Mouse (Mus musculus): ENCODE results near the gene Map1lc3b. TPM values are rescaled to one million over a fixed set of nuclear protein-coding genes. Genes with fewer than 3 reads are reported as not detected.
A peak's percentile ranks its signal among the peaks of the same experiment; 100 is the strongest.

Gene Map1lc3b
- polyA plus RNA-seq, 1 experiment = 86.5 TPM

DNA sequence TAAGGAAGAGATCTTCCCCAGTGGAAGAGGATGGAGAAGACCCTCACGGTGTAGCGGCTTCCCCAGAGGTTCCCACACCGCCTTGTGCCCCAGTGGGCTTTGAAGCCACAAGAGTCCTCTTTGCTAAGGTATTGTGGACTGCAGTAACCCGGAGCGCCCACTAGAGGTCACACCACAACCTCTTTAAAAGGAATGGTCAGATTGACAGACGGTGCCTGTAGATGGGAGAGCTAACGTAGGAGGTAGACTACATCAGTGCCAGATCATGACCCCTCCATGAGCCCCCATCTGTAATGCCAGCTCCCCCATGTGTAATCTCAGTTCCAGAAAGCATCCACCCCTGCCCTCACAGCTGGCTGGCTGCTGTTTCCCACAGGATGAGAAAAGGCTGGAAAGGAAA lies 43.0 kb upstream of the Map1lc3b start:
- TF ChIP-seq POLR2A (IDR thresholded peaks at IDR 0.05; ENCODE audit: insufficient read depth, low read length) (no peak), CTCF (IDR thresholded peaks at IDR 0.05; ENCODE audit: low read depth, low read length) (peak; percentile 70), EP300 (IDR thresholded peaks at IDR 0.05; ENCODE audit: insufficient read depth, low read depth, low read length) (no peak)
- Histone ChIP-seq H3K4me3 (ENCODE audit: low read depth, low read length) (no peak overlapping the region), H3K36me3 (ENCODE audit: control insufficient read depth, insufficient read depth, low read length, poor library complexity, severe bottlenecking) (0 out of 2 replicates have a peak, but pooled peaks cover 4% of the 10 kb centered on the region), H3K9ac (ENCODE audit: low read depth, poor library complexity, severe bottlenecking) (no peak overlapping the region), H3K9me3 (replicated peaks; ENCODE audit: control insufficient read depth, insufficient read depth, low read length, poor library complexity, severe bottlenecking) (no peaks in the 10 kb centered on the region), H3K27me3 (ENCODE audit: control insufficient read depth, insufficient read depth, low read length, poor library complexity, severe bottlenecking) (no peaks in the 10 kb centered on the region), H3K27ac (ENCODE audit: insufficient read depth, low read length) (no peak overlapping the region), H3K4me1 (ENCODE audit: control insufficient read depth, insufficient read depth, low read length) (no peaks in the 10 kb centered on the region)

- no peak overlapping the region for H3K4me3 ChIP-seq (ENCODE audit: low read depth, low read length)
- H3K9ac ChIP-seq (ENCODE audit: low read depth, poor library complexity, severe bottlenecking) = no peak overlapping the region
- H3K27ac ChIP-seq (ENCODE audit: insufficient read depth, low read length) = no peak overlapping the region
- H3K9me3 ChIP-seq (replicated peaks; ENCODE audit: control insufficient read depth, insufficient read depth, low read length, poor library complexity, severe bottlenecking) = no peaks in the 10 kb centered on the region
- peaks cover 14% of the 10 kb centered on the region; the same call in 1 of the 2 replicates for H3K36me3 ChIP-seq (ENCODE audit: control insufficient read depth, insufficient read depth, low read length, poor library complexity, severe bottlenecking)
- TF ChIP-seq EP300 (IDR thresholded peaks at IDR 0.05; ENCODE audit: insufficient read depth, low read depth, low read length) = no peak
- no peak for TF ChIP-seq CTCF (IDR thresholded peaks at IDR 0.05; ENCODE audit: low read depth, low read length)
- TF ChIP-seq POLR2A (IDR thresholded peaks at IDR 0.05; ENCODE audit: insufficient read depth, low read length) = no peak
- no peaks in the 10 kb centered on the region for H3K4me1 ChIP-seq (ENCODE audit: control insufficient read depth, insufficient read depth, low read length)
- no peaks in the 10 kb centered on the region for H3K27me3 ChIP-seq (ENCODE audit: control insufficient read depth, insufficient read depth, low read length, poor library complexity, severe bottlenecking)
Observed at GRCm38 (mm10) chr8:121550056-121550455, 40.1 kb upstream of the Map1lc3b start.

DNA sequence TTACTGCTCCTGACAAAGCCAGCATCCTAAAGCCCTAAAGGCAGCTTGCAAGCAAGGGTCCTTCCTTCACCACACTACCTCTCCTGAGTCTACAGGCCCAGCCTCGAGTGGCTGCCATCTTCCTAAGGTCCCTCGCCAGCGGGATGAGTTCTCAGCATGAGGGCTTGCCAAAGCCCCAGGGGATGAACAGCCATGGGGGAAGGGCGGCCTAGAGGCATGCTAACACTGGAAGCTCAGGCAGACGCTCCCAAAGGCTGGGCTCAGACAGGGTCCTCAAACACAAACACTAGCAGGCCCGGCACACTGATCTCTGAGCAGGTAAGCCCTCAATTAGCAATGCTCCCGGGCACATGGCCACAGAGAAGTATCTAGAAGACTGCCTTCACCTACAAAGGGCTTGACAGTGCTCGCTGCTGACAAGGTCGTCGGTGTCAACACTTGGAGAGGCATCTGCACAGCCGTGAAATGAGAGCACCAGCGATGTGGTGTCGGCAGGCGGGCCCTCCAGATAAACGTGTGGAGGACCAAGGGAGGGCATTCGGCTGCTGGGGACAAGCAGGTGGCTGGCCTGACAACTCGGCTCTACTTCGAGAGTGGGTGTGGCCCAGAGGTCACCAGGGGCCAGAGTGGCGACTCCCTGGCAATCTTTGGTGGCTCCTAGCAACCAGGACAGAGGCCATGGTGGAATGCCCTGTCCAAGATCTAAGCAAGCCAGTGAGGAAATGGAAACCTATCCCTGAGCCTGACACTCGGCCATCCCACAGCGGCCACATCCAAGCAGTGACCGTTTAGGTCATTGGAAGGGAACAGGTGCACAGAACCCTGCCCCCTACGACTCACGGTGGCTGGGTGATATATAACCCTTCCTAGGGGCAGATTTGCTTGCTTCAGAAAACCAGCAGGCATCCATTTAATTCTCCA lies 38.8 kb upstream of the Map1lc3b start:
- no peak overlapping the region for H3K9ac ChIP-seq (ENCODE audit: low read depth, poor library complexity, severe bottlenecking)
- no peaks in the 10 kb centered on the region for H3K27me3 ChIP-seq (ENCODE audit: control insufficient read depth, insufficient read depth, low read length, poor library complexity, severe bottlenecking)
- H3K36me3 ChIP-seq (ENCODE audit: control insufficient read depth, insufficient read depth, low read length, poor library complexity, severe bottlenecking) = peaks cover 14% of the 10 kb centered on the region; the same call in 1 of the 2 replicates
- H3K4me3 ChIP-seq (ENCODE audit: low read depth, low read length) = no peak overlapping the region
- H3K27ac ChIP-seq (ENCODE audit: insufficient read depth, low read length) = no peak overlapping the region
- no peaks in the 10 kb centered on the region for H3K4me1 ChIP-seq (ENCODE audit: control insufficient read depth, insufficient read depth, low read length)
- no peak for TF ChIP-seq CTCF (IDR thresholded peaks at IDR 0.05; ENCODE audit: low read depth, low read length)
- no peak for TF ChIP-seq EP300 (IDR thresholded peaks at IDR 0.05; ENCODE audit: insufficient read depth, low read depth, low read length)
- no peak for TF ChIP-seq POLR2A (IDR thresholded peaks at IDR 0.05; ENCODE audit: insufficient read depth, low read length)
- no peaks in the 10 kb centered on the region for H3K9me3 ChIP-seq (replicated peaks; ENCODE audit: control insufficient read depth, insufficient read depth, low read length, poor library complexity, severe bottlenecking)

DNA sequence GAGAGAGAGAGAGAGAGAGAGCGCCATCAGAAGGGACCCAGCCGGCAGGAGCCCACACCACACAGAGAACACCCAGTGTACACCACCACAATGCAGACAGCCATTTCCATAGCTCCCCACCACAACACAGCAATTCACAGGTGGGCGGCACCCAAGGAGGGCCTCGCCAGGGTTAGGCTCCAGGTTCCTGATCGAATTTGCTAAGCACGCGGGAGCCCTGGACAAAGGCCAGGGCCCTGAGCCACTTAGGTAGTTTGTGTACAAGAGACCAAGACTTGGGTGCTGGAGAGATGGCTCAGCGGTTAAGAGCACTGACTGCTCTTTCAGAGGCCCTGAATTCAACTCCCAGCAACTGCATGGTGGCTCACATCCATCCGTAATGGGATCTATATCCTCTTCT lies 37.7 kb upstream of the Map1lc3b start:
- no peak overlapping the region for H3K9ac ChIP-seq (ENCODE audit: low read depth, poor library complexity, severe bottlenecking)
- H3K27me3 ChIP-seq (ENCODE audit: control insufficient read depth, insufficient read depth, low read length, poor library complexity, severe bottlenecking) = no peaks in the 10 kb centered on the region
- no peak overlapping the region for H3K4me3 ChIP-seq (ENCODE audit: low read depth, low read length)
- TF ChIP-seq POLR2A (IDR thresholded peaks at IDR 0.05; ENCODE audit: insufficient read depth, low read length) (no peak), EP300 (IDR thresholded peaks at IDR 0.05; ENCODE audit: insufficient read depth, low read depth, low read length) (no peak), CTCF (IDR thresholded peaks at IDR 0.05; ENCODE audit: low read depth, low read length) (no peak)
- no peaks in the 10 kb centered on the region for H3K9me3 ChIP-seq (replicated peaks; ENCODE audit: control insufficient read depth, insufficient read depth, low read length, poor library complexity, severe bottlenecking)
- H3K36me3 ChIP-seq (ENCODE audit: control insufficient read depth, insufficient read depth, low read length, poor library complexity, severe bottlenecking) = peaks cover 14% of the 10 kb centered on the region; the same call in 1 of the 2 replicates
- no peak overlapping the region for H3K27ac ChIP-seq (ENCODE audit: insufficient read depth, low read length)
- H3K4me1 ChIP-seq (ENCODE audit: control insufficient read depth, insufficient read depth, low read length) = no peaks in the 10 kb centered on the region

DNA sequence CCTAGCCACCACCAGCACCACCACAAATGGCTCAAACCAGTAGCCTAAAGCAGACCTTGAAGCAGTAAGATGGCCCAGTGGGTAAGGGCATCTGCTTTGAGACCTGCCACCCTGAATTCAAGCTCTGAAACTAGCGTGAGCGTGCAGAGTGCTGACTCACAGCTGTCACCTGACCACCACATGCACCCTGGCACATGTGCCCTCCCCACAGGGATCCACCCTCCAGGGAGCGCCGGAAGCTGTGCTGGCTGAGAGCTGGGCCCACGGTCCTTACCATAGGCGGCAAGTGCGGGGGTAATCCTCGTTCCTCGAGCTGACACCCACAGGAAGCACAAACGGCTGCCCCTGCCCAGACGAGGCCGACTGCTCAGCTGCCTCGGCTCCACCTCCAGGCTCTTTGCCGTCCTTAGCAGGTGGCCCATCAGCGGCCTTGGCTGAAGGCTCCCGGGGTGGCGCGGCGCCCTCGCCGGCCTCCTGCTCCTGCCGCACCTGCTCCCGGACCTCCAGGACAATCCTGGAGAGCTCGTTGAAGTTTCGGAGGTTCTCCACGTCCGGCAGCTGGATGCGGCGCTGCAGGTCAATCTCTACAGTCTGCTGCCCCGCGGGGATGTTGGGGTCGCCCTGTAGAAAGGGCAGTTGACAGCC lies 36.2 kb upstream of the Map1lc3b start:
- H3K36me3 ChIP-seq (ENCODE audit: control insufficient read depth, insufficient read depth, low read length, poor library complexity, severe bottlenecking) = peaks cover 14% of the 10 kb centered on the region; the same call in 1 of the 2 replicates
- no peak overlapping the region for H3K27ac ChIP-seq (ENCODE audit: insufficient read depth, low read length)
- no peak for TF ChIP-seq CTCF (IDR thresholded peaks at IDR 0.05; ENCODE audit: low read depth, low read length)
- TF ChIP-seq EP300 (IDR thresholded peaks at IDR 0.05; ENCODE audit: insufficient read depth, low read depth, low read length) = no peak
- TF ChIP-seq POLR2A (IDR thresholded peaks at IDR 0.05; ENCODE audit: insufficient read depth, low read length) = no peak

More for the DNA sequence above, 36.2 kb upstream of the Map1lc3b start:
- H3K9ac ChIP-seq (ENCODE audit: low read depth, poor library complexity, severe bottlenecking) = no peak overlapping the region
- H3K27me3 ChIP-seq (ENCODE audit: control insufficient read depth, insufficient read depth, low read length, poor library complexity, severe bottlenecking) = no peaks in the 10 kb centered on the region
- H3K4me1 ChIP-seq (ENCODE audit: control insufficient read depth, insufficient read depth, low read length) = no peaks in the 10 kb centered on the region
- H3K9me3 ChIP-seq (replicated peaks; ENCODE audit: control insufficient read depth, insufficient read depth, low read length, poor library complexity, severe bottlenecking) = no peaks in the 10 kb centered on the region
- H3K4me3 ChIP-seq (ENCODE audit: low read depth, low read length) = no peak overlapping the region
